In the genomic region with DNA sequence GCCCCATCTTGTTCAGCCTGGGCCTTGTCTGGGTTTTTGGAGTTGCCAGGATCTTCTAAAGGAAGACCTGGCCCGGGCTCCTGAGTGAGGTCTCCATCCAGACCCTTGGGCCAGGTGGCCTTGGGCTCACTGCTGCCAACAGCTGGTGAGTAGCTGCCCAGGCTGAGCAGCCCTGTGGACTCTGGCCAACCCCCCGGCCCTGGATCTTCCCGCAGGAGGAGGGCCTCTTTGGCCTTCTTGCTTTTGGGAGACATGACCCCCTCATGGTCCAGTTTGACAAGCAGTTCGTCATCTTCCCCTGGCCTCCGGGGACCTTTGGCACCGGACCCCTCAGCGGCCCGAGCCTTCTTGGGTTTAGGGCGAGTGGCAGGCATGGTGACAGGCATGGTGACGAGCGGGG, we compare ENCODE assay signal across 13 mouse cellular contexts. TPM values are rescaled to one million over a fixed set of nuclear protein-coding genes. Genes with fewer than 3 reads are reported as not detected.
"Had no signal": no experiment of that assay in that cellular context is flagged by ENCODE, and none has a peak within 500 bp of the region (broad histone marks: within the 10 kb centered on the region; RNA-seq: fewer than 3 reads in every experiment).

No protein-coding gene starts in this region.

- DNase-seq: kidney, adult 2 months; kidney, postnatal 25 days; left cerebral cortex, postnatal 4 days; liver, postnatal 0 days; lung, embryonic 14.5 days; right cerebral cortex, adult 18-20 months; right cerebral cortex, postnatal 25 days; spleen, adult 18-20 months; thymus, adult 2 months; thymus, postnatal 14 days; thymus, postnatal 4 days had no signal

RNA-seq across cellular contexts. Expression of a gene that starts 39.6 kb away (rescaled TPM):
- total RNA-seq: megakaryocyte, adult 5-6 weeks had no signal
- polyA plus RNA-seq: macrophage had no signal
